11 mouse cellular contexts compared by ENCODE assay signal in genomic region chr12:79707565-79708422, GRCm38 (mm10).
DNase-seq lines count a peak whose midpoint lies in the region; ATAC-seq and TF ChIP-seq lines count a peak whose summit lies in the region.
"Had no signal": no experiment of that assay in that cellular context is flagged by ENCODE, and none has a peak within 500 bp of the region (broad histone marks: within the 10 kb centered on the region; RNA-seq: fewer than 3 reads in every experiment).

No protein-coding gene starts in this region.

- peak overlapping the region; percentile 66 for H3K27ac ChIP-seq in forebrain, embryonic 10.5 days
- H3K27ac ChIP-seq in forebrain, embryonic 11.5 days (ENCODE audit: low read depth, low read length): no peak overlapping the region
- H3K27ac ChIP-seq in lung, embryonic 14.5 days (ENCODE audit: low read depth): peak overlapping the region; percentile 91
- H3K27ac ChIP-seq in hindbrain, postnatal 0 days: peak overlapping the region; percentile 36
- H3K27ac ChIP-seq in neural tube, embryonic 15.5 days (replicated peaks): peak overlapping the region; percentile 60; the same call in 1 of the 2 replicates
- H3K27ac ChIP-seq: midbrain, embryonic 12.5 days had no signal

- TF ChIP-seq CTCF in lung, embryonic 14.5 days (IDR thresholded peaks at IDR 0.05; ENCODE audit: low read depth): no peak
- TF ChIP-seq CTCF in hindbrain, postnatal 0 days (IDR thresholded peaks at IDR 0.05; ENCODE audit: low read depth): no peak

- no peak for DNase-seq in forebrain, embryonic 10.5 days (ENCODE audit: extremely low spot score, low spot score)
- no peak for DNase-seq in forebrain, embryonic 11.5 days (ENCODE audit: low spot score)
- peak; percentile 70 for DNase-seq in lung, embryonic 14.5 days
- no peak for DNase-seq in lung, adult 18-20 months
- peak; percentile 50 for DNase-seq in hindbrain, postnatal 0 days (ENCODE audit: low spot score)
- DNase-seq in right cerebral cortex, postnatal 14 days: no peak
- DNase-seq: adrenal gland, postnatal 25 days; liver had no signal

- no peak overlapping the region for H3K9ac ChIP-seq in forebrain, embryonic 11.5 days (ENCODE audit: low read length)
- no peak overlapping the region for H3K9ac ChIP-seq in lung, embryonic 14.5 days
- H3K9ac ChIP-seq in hindbrain, postnatal 0 days (replicated peaks; ENCODE audit: low read length): no peak overlapping the region
- no peak overlapping the region for H3K9ac ChIP-seq in neural tube, embryonic 15.5 days (replicated peaks)
- H3K9ac ChIP-seq: midbrain, embryonic 12.5 days had no signal

- H3K4me1 ChIP-seq in forebrain, embryonic 10.5 days: peaks cover 66% of the 10 kb centered on the region
- peaks cover 9% of the 10 kb centered on the region for H3K4me1 ChIP-seq in forebrain, embryonic 11.5 days (replicated peaks; ENCODE audit: control insufficient read depth, insufficient read depth, low read length)
- peaks cover 24% of the 10 kb centered on the region for H3K4me1 ChIP-seq in lung, embryonic 14.5 days (ENCODE audit: insufficient read depth)
- H3K4me1 ChIP-seq in hindbrain, postnatal 0 days (ENCODE audit: insufficient read depth, low read length): peaks cover 12% of the 10 kb centered on the region
- H3K4me1 ChIP-seq in neural tube, embryonic 15.5 days: peaks cover 38% of the 10 kb centered on the region

- no peak overlapping the region for H3K4me2 ChIP-seq in forebrain, embryonic 11.5 days (ENCODE audit: low read depth, low read length, severe bottlenecking)
- no peak overlapping the region for H3K4me2 ChIP-seq in lung, embryonic 14.5 days
- no peak overlapping the region for H3K4me2 ChIP-seq in hindbrain, postnatal 0 days (ENCODE audit: low read depth, low read length)
- H3K4me2 ChIP-seq in neural tube, embryonic 15.5 days: no peak overlapping the region
- H3K4me2 ChIP-seq: midbrain, embryonic 12.5 days had no signal

- no peaks in the 10 kb centered on the region for H3K9me3 ChIP-seq in forebrain, embryonic 10.5 days
- no peaks in the 10 kb centered on the region for H3K9me3 ChIP-seq in forebrain, embryonic 11.5 days (ENCODE audit: control insufficient read depth, low read length)
- H3K9me3 ChIP-seq in lung, embryonic 14.5 days (ENCODE audit: low read depth, low read length): no peaks in the 10 kb centered on the region
- H3K9me3 ChIP-seq in hindbrain, postnatal 0 days (ENCODE audit: low read length): no peaks in the 10 kb centered on the region
- H3K9me3 ChIP-seq in neural tube, embryonic 15.5 days (replicated peaks): no peaks in the 10 kb centered on the region
- H3K9me3 ChIP-seq: midbrain, embryonic 12.5 days had no signal

- H3K36me3 ChIP-seq in forebrain, embryonic 10.5 days (replicated peaks): no peaks in the 10 kb centered on the region
- no peaks in the 10 kb centered on the region for H3K36me3 ChIP-seq in forebrain, embryonic 11.5 days (ENCODE audit: control insufficient read depth, insufficient read depth, low read length)
- H3K36me3 ChIP-seq in lung, embryonic 14.5 days (ENCODE audit: insufficient read depth): no peaks in the 10 kb centered on the region
- no peaks in the 10 kb centered on the region for H3K36me3 ChIP-seq in hindbrain, postnatal 0 days (ENCODE audit: insufficient read depth, low read length)
- H3K36me3 ChIP-seq in neural tube, embryonic 15.5 days: no peaks in the 10 kb centered on the region
- H3K36me3 ChIP-seq: midbrain, embryonic 12.5 days had no signal

- H3K4me3 ChIP-seq in forebrain, embryonic 10.5 days: no peak overlapping the region
- H3K4me3 ChIP-seq in forebrain, embryonic 11.5 days (ENCODE audit: low read depth, low read length): no peak overlapping the region
- H3K4me3 ChIP-seq in lung, embryonic 14.5 days (ENCODE audit: low read depth, low read length): no peak overlapping the region
- no peak overlapping the region for H3K4me3 ChIP-seq in hindbrain, postnatal 0 days (ENCODE audit: low read length)
- H3K4me3 ChIP-seq in neural tube, embryonic 15.5 days (replicated peaks): no peak overlapping the region
- H3K4me3 ChIP-seq: midbrain, embryonic 12.5 days had no signal

- 87% methylated on average over 9 of the region's 9 CpGs for WGBS in forebrain, embryonic 10.5 days
- WGBS in forebrain, embryonic 11.5 days: 81% methylated on average over 9 of the region's 9 CpGs
- WGBS in lung, embryonic 14.5 days: 38% methylated on average over 9 of the region's 9 CpGs
- 58% methylated on average over 9 of the region's 9 CpGs for WGBS in hindbrain, postnatal 0 days
- WGBS in neural tube, embryonic 15.5 days: 33% methylated on average over 9 of the region's 9 CpGs

- 0 out of 2 replicates have a peak, but pooled peaks cover 7% of the 10 kb centered on the region for H3K27me3 ChIP-seq in forebrain, embryonic 10.5 days (ENCODE audit: poor library complexity, severe bottlenecking)
- H3K27me3 ChIP-seq in forebrain, embryonic 11.5 days (ENCODE audit: control insufficient read depth, insufficient read depth, low read length): no peaks in the 10 kb centered on the region
- H3K27me3 ChIP-seq in lung, embryonic 14.5 days (ENCODE audit: insufficient read depth, low read length): no peaks in the 10 kb centered on the region
- no peaks in the 10 kb centered on the region for H3K27me3 ChIP-seq in hindbrain, postnatal 0 days (ENCODE audit: insufficient read depth, low read length)
- H3K27me3 ChIP-seq in neural tube, embryonic 15.5 days (replicated peaks): no peaks in the 10 kb centered on the region
- H3K27me3 ChIP-seq: midbrain, embryonic 12.5 days had no signal

- ATAC-seq in forebrain, embryonic 11.5 days (replicated peaks; ENCODE audit: low FRiP score): no peak
- peak; percentile 59 for ATAC-seq in lung, embryonic 14.5 days (ENCODE audit: insufficient read depth)
- peak; percentile 55 for ATAC-seq in hindbrain, postnatal 0 days
- peak; percentile 60 for ATAC-seq in neural tube, embryonic 15.5 days (ENCODE audit: low FRiP score)
- ATAC-seq in erythroblast, adult 5-6 weeks (replicated peaks; ENCODE audit: low FRiP score, poor library complexity, severe bottlenecking): no peak

Comparison
In these comparisons a context has a peak if more than half of its experiments do, and no peak if none do; other contexts are left out.
1. DNase-seq: peak in lung, embryonic 14.5 days (single experiment) and hindbrain, postnatal 0 days (single experiment); none in forebrain, embryonic 10.5 days (single experiment), forebrain, embryonic 11.5 days (single experiment), lung, adult 18-20 months (0 of 2) and right cerebral cortex, postnatal 14 days (single experiment).
2. ATAC-seq: peak in lung, embryonic 14.5 days (single experiment), hindbrain, postnatal 0 days (single experiment) and neural tube, embryonic 15.5 days (single experiment); none in forebrain, embryonic 11.5 days (single experiment) and erythroblast, adult 5-6 weeks (single experiment).